Mouse (Mus musculus) ovary, adult 18-20 months (tissue): ENCODE results near the gene Mup16.
"Not testable (repeated sequence)": the region's sequence is repeated elsewhere in the genome, so short reads cannot be mapped to it uniquely, and the experiment has no call there.

ENCODE experiments used
- DNase-seq: peaks from one replicate; pipeline ENCODE4 v3.0.0; 2022; ENCODE audit warnings: low spot score, mixed read lengths

The Mup16 gene

DNA sequence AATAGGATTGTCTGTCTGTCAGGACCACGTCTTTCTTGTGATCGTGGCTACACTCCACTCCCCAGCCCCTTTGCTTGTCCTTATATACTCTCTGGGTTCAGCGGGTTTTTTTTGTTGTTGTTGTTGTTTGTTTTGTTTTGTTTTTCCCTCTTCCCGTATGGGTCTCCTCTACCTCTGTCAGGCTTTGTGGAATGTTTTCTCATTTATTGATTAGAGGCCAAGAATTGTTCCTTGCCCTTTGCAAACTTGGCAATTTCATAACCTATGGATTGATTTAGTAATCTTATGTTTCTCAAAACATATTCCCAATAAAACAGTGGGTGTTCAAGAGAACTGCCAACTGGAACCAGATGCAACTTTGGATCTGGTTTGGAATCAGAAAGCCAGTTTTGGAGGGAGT lies at the start of gene Mup16:
Gene Mup16, minus strand, starts transcription at position 101 of the 400 bp plus-strand sequence.
- not testable (repeated sequence) for DNase-seq

DNA sequence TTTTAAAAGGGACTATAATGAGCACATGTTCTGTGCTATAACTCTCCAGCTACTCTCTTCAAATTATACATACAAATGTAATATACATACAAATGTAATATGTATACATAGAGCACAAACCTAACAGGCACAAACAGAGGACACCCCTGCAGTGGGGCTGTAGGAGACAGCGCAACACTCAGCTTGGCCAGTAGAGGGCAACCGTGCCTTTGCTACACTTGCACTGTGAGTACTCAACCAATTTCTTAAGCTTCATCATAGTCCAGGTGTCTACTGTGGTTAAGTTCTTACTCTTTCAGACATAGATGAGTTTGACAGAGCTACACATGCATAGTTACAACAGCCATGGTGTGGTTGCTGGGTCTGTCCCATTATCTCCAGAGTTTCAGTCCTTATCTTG lies 36.6 kb upstream of the Mup16 start:
- DNase-seq: not testable (repeated sequence)
